Mouse (Mus musculus): Measurements from ENCODE around the gene Rreb1. TPM values are rescaled to one million over a fixed set of nuclear protein-coding genes. Genes with fewer than 3 reads are reported as not detected.

The Rreb1 gene
- polyA plus RNA-seq, 1 experiment from 2014 or later, result 2.8 TPM

DNA sequence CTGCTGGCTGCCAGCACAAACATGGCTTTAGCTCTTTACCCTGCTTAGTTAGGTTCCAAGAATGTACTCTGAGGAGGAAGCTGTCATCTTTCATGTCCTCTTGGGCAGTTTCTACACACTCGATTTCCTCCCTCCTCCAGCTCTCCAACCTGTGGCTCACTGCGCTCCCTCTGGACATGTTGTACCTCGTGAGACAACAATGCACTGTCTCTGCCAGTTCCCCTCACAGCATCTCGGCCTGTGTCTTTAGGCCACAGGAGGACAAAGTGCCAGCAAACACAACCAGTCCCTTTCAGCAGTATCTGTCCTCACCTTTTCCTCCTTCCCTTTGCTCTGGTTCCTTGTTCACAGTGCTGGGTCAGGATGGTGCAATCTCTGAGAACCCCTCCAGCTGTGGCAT is 155.9 kb downstream of the Rreb1 start:
- Histone ChIP-seq H3K4me3 (no peak overlapping the region), H3K4me2 (no peak overlapping the region), H3K9ac (no peak overlapping the region), H3K4me1 (replicated peaks) (no peaks in the 10 kb centered on the region), H3K27me3 (no peaks in the 10 kb centered on the region), H3K27ac (replicated peaks) (no peak overlapping the region), H3K9me3 (peaks cover 2% of the 10 kb centered on the region; the same call in 1 of the 2 replicates), H3K36me3 (0 out of 2 replicates have a peak, but pooled peaks cover 3% of the 10 kb centered on the region)
- WGBS, result 82% methylated on average over 4 of the region's 4 CpGs
- no peak for ATAC-seq (ENCODE audit: low FRiP score, low read depth)

DNA sequence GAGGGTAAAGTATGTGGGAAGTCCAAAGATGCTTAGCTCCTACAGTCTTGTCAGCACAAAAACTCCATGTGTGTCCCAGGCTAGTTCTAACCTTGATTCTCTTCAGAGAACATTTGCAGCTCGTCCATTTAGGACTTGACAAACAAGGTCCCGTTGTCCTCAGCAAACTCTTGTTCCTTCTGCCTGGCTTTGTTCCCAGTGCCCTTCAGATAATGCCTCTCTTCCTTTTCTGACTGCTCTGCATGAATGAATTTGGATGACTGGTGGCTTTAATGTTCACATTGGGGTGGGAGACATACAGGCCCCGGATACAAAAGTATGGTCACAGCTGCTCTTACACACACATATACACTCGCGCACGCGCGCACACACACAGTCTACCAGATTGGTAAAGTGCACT is 156.7 kb downstream of the Rreb1 start:
- no peaks in the 10 kb centered on the region for H3K4me1 ChIP-seq (replicated peaks)
- no peak overlapping the region for H3K4me2 ChIP-seq
- H3K27me3 ChIP-seq, result no peaks in the 10 kb centered on the region
- peaks cover 4% of the 10 kb centered on the region; the same call in 1 of the 2 replicates for H3K9me3 ChIP-seq
- no peak for ATAC-seq (ENCODE audit: low FRiP score, low read depth)
- H3K36me3 ChIP-seq, result 0 out of 2 replicates have a peak, but pooled peaks cover 3% of the 10 kb centered on the region
- H3K9ac ChIP-seq, result no peak overlapping the region
- 67% methylated on average over 8 of the region's 8 CpGs for WGBS
- no peak overlapping the region for H3K4me3 ChIP-seq
- H3K27ac ChIP-seq (replicated peaks), result no peak overlapping the region

DNA sequence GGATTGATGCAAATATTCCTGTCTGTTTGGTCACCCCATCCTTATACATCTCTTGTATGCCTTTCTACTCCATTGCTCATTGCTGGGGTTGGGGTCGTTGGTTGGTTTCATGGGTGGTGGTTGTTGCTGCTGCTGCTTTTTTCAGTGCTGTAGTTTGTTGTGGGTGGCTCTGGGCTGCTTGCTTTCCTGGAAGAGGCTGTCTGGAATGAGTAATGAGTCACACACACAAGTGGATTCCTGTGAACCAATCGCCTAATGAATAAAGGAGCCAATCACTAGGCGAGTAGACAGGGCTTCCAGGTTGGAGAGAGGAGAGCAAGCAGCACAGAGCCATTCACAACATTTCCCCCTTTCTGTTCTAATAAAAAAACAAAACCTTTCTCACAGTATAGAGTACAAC is 158.2 kb downstream of the Rreb1 start:
- H3K36me3 ChIP-seq, result 0 out of 2 replicates have a peak, but pooled peaks cover 3% of the 10 kb centered on the region
- 84% methylated on average over 3 of the region's 3 CpGs for WGBS
- H3K27me3 ChIP-seq, result no peaks in the 10 kb centered on the region
- H3K4me1 ChIP-seq (replicated peaks), result no peaks in the 10 kb centered on the region
- no peak for ATAC-seq (ENCODE audit: low FRiP score, low read depth)
- no peak overlapping the region for H3K4me3 ChIP-seq
- H3K9me3 ChIP-seq, result peaks cover 4% of the 10 kb centered on the region; the same call in 1 of the 2 replicates
- no peak overlapping the region for H3K27ac ChIP-seq (replicated peaks)
- H3K9ac ChIP-seq, result no peak overlapping the region
- no peak overlapping the region for H3K4me2 ChIP-seq

DNA sequence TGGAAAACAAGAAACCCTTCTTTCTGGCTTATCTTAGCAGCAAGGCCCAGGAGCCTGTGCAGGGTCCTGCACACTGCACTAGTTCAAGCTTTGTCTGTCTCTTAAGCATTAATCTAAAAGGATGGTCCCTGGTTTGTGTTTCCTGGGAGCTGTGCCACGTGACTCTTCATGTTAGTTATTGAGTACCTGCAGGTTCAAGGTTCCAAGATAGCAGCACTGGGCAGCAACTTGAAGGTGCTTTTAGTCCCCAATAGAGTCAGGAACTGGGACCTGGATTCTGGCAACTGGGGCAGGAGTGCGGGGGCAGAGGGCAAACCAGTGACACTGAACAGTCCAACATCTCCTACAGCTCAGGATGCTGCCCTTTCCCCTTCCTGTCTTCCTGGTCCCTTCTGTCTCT is 162.0 kb downstream of the Rreb1 start:
- Histone ChIP-seq H3K4me1 (replicated peaks) (no peaks in the 10 kb centered on the region), H3K27ac (replicated peaks) (no peak overlapping the region), H3K4me3 (no peak overlapping the region), H3K9me3 (peaks cover 4% of the 10 kb centered on the region; the same call in 1 of the 2 replicates), H3K4me2 (no peak overlapping the region), H3K36me3 (0 out of 2 replicates have a peak, but pooled peaks cover 3% of the 10 kb centered on the region), H3K27me3 (no peaks in the 10 kb centered on the region), H3K9ac (no peak overlapping the region)
- 90% methylated on average over 2 of the region's 2 CpGs for WGBS
- no peak for ATAC-seq (ENCODE audit: low FRiP score, low read depth)

GRCm38 (mm10) chr13:37940649-37941048 is 162.4 kb downstream of the Rreb1 start:
- H3K9me3 ChIP-seq, result peaks cover 4% of the 10 kb centered on the region; the same call in 1 of the 2 replicates
- H3K27me3 ChIP-seq, result no peaks in the 10 kb centered on the region
- H3K4me2 ChIP-seq, result no peak overlapping the region
- no peak overlapping the region for H3K9ac ChIP-seq
- H3K36me3 ChIP-seq, result 0 out of 2 replicates have a peak, but pooled peaks cover 3% of the 10 kb centered on the region
- no peak overlapping the region for H3K27ac ChIP-seq (replicated peaks)
- ATAC-seq (ENCODE audit: low FRiP score, low read depth), result no peak
- H3K4me3 ChIP-seq, result no peak overlapping the region
- no peaks in the 10 kb centered on the region for H3K4me1 ChIP-seq (replicated peaks)
- 53% methylated on average over 5 of the region's 5 CpGs for WGBS

DNA sequence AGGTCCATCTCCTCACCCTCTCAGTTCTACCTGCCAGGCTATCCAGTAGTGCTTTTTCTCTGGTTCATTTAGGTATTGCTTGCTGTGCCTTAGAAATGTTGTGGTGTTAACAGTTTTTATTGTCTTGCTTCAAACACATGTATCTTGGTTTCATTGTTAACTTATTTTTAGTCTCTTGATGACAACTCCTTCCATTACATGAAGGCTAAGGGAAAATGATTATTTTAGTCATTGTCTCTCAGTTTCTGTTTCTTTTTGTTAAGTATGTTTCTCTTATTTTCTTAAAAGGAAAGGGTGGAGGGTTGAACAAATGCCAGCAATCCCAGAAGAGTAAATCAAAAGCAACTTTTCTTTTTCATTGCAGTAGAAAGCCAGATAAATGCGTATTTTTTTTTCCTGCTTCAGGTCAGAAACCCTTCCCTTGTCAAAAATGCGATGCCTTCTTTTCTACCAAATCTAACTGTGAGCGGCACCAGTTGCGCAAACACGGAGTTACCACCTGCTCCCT is 163.0 kb downstream of the Rreb1 start:
- Histone ChIP-seq H3K4me2 (no peak overlapping the region), H3K9me3 (peaks cover 4% of the 10 kb centered on the region; the same call in 1 of the 2 replicates), H3K9ac (no peak overlapping the region), H3K27me3 (no peaks in the 10 kb centered on the region), H3K27ac (replicated peaks) (no peak overlapping the region), H3K36me3 (0 out of 2 replicates have a peak, but pooled peaks cover 3% of the 10 kb centered on the region), H3K4me3 (no peak overlapping the region), H3K4me1 (replicated peaks) (no peaks in the 10 kb centered on the region)
- no peak for ATAC-seq (ENCODE audit: low FRiP score, low read depth)
- 81% methylated on average over 5 of the region's 5 CpGs for WGBS

DNA sequence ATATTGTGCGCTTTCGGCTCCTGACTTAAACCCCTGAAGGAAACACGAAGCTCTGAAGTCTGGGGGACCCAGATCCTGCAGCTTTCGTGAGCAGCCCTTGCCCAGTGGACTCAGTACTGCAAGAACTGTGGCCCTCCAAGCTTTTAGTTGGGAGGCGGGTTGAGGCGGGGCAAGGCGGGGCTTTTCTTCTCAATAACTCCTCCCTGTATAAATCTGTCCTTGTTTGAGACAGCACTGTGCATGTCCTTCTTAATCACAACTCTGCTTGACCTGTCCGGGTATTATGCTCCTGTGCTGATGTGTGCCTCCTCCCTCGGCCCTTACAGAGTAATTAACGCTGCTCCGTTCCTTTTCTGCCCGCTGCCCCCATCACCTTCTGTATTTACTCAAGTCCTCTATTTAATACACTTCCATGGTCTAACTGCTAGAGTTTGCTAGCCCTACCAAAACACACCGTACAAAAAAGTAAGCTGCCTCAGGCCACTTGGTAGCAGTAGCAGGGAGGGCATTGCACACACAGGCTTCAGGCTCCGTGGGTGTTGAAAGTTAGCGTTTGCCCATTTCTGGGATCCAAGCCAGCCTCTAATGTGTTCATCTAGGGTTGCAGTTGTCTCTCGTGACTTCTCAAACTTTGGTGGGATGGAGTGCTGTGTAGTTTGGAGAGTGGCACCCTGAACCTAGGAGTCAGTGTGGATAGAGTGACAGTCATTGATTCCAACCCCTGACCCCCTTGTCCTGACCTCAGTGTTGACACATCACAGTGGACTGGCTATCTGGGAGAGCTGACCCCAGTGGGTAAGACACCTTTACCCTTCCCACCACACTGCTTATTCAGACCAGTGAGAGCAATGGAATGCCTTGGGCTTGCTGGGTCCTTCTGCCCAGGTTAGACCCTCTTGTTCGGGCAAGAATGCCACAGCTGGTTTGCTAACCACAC is 164.0 kb downstream of the Rreb1 start:
- Histone ChIP-seq H3K27me3 (no peaks in the 10 kb centered on the region), H3K4me2 (no peak overlapping the region), H3K4me1 (replicated peaks) (no peaks in the 10 kb centered on the region), H3K9me3 (peaks cover 4% of the 10 kb centered on the region; the same call in 1 of the 2 replicates), H3K27ac (replicated peaks) (no peak overlapping the region), H3K4me3 (no peak overlapping the region), H3K36me3 (0 out of 2 replicates have a peak, but pooled peaks cover 3% of the 10 kb centered on the region), H3K9ac (no peak overlapping the region)
- 69% methylated on average over 17 of the region's 17 CpGs for WGBS
- no peak for ATAC-seq (ENCODE audit: low FRiP score, low read depth)

DNA sequence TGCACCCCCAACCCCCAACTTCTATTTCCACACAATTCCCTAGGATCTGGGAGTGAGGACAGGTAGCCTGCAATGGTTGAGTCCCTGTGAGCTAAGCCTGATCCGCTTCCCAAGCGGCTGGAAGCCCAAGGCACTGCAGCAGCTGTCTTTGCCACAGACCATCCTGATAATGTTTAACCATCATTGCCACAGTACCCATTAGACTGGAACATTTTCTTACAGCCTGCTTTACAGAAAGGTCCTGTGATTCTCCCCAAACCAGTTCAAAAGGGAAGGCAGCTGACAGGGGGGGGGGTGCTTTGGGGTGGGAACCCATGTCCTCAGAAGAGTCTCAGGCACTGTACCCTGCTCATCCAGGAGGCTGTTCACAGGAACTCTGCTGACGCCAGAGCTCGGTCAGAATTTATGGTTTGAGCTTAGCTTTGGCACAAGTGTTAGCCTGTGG is 164.7 kb downstream of the Rreb1 start:
- Histone ChIP-seq H3K27me3 (no peaks in the 10 kb centered on the region), H3K4me2 (no peak overlapping the region), H3K27ac (replicated peaks) (no peak overlapping the region), H3K9me3 (peaks cover 4% of the 10 kb centered on the region; the same call in 1 of the 2 replicates), H3K4me1 (replicated peaks) (no peaks in the 10 kb centered on the region), H3K9ac (no peak overlapping the region), H3K4me3 (no peak overlapping the region), H3K36me3 (0 out of 2 replicates have a peak, but pooled peaks cover 3% of the 10 kb centered on the region)
- ATAC-seq (ENCODE audit: low FRiP score, low read depth), result no peak
- WGBS, result 78% methylated on average over 4 of the region's 4 CpGs

GRCm38 (mm10) chr13:37943466-37943865 is 165.3 kb downstream of the Rreb1 start:
- Histone ChIP-seq H3K9me3 (peaks cover 4% of the 10 kb centered on the region; the same call in 1 of the 2 replicates), H3K4me2 (no peak overlapping the region), H3K27ac (replicated peaks) (no peak overlapping the region), H3K4me3 (no peak overlapping the region), H3K27me3 (no peaks in the 10 kb centered on the region), H3K36me3 (no peaks in the 10 kb centered on the region), H3K4me1 (replicated peaks) (no peaks in the 10 kb centered on the region), H3K9ac (no peak overlapping the region)
- WGBS, result 97% methylated on average over 3 of the region's 3 CpGs
- ATAC-seq (ENCODE audit: low FRiP score, low read depth), result no peak

GRCm38 (mm10) chr13:37944306-37944705 is 166.1 kb downstream of the Rreb1 start:
- 77% methylated on average over 1 of the region's 1 CpGs for WGBS

DNA sequence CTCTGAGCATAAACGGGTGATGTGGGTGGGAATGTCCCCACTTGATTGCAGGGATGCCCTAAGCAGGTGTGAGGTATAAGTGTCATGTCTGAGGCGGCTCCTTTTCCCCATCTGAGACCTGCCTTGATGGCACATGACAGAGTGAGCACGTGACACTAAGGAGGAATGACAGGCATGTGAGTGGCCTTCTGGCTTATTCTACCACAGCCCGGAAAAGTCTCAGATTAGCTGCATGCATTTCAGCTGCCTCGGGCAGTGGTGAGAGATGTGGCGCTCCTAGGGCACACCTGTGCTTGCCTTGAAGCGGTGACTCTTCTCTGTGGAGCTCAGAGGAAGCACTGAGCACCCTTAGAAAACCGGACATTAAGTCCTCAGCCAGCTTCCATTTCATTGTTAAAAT is 167.2 kb downstream of the Rreb1 start:
- Histone ChIP-seq H3K4me3 (no peak overlapping the region), H3K27ac (replicated peaks) (no peak overlapping the region), H3K4me2 (no peak overlapping the region), H3K4me1 (replicated peaks) (no peaks in the 10 kb centered on the region), H3K9ac (no peak overlapping the region), H3K9me3 (no peaks in the 10 kb centered on the region), H3K27me3 (no peaks in the 10 kb centered on the region), H3K36me3 (no peaks in the 10 kb centered on the region)
- 83% methylated on average over 8 of the region's 8 CpGs for WGBS
- no peak for ATAC-seq (ENCODE audit: low FRiP score, low read depth)

More at GRCm38 (mm10) chr13:37944306-37944705, 166.1 kb downstream of the Rreb1 start:
- no peaks in the 10 kb centered on the region for H3K27me3 ChIP-seq
- no peak overlapping the region for H3K4me3 ChIP-seq
- no peak overlapping the region for H3K9ac ChIP-seq
- H3K27ac ChIP-seq (replicated peaks), result no peak overlapping the region
- no peaks in the 10 kb centered on the region for H3K4me1 ChIP-seq (replicated peaks)
- no peaks in the 10 kb centered on the region for H3K36me3 ChIP-seq
- no peaks in the 10 kb centered on the region for H3K9me3 ChIP-seq
- ATAC-seq (ENCODE audit: low FRiP score, low read depth), result no peak
- H3K4me2 ChIP-seq, result no peak overlapping the region

- no peak overlapping the region for H3K4me2 ChIP-seq
- H3K9ac ChIP-seq, result no peak overlapping the region
- no peaks in the 10 kb centered on the region for H3K36me3 ChIP-seq
- no peaks in the 10 kb centered on the region for H3K9me3 ChIP-seq
- WGBS, result 17% methylated on average over 6 of the region's 6 CpGs
- no peak for ATAC-seq (ENCODE audit: low FRiP score, low read depth)
- no peak overlapping the region for H3K27ac ChIP-seq (replicated peaks)
- no peak overlapping the region for H3K4me3 ChIP-seq
- no peaks in the 10 kb centered on the region for H3K4me1 ChIP-seq (replicated peaks)
- H3K27me3 ChIP-seq, result no peaks in the 10 kb centered on the region
Measured at GRCm38 (mm10) chr13:37946734-37947133, 168.5 kb downstream of the Rreb1 start.
